Mouse (Mus musculus) lung, postnatal 0 days (tissue): Measurements from ENCODE around the gene Chit1. TPM values are rescaled to one million over a fixed set of nuclear protein-coding genes. Genes with fewer than 3 reads are reported as not detected.

Experiments used
- ATAC-seq: fragments of 200-750 bp; cut with Nextera tagmentation; 2 replicates; pipeline ENCODE4 v1.8.0; 2017; ENCODE audit warnings: moderate library complexity
- DNase-seq: peaks from one replicate; pipeline ENCODE4 v3.0.0-alpha.2; 2016; ENCODE audit warnings: low spot score
- H3K27ac ChIP-seq: fragments of 300-500 bp; sonication (generic); 2 replicates; pipeline ENCODE4 v1.5.1; 2014; ENCODE audit warnings: antibody characterized with exemption, mild to moderate bottlenecking, low read length, mixed read lengths
- H3K27me3 ChIP-seq: fragments of 300-500 bp; sonication (generic); replicated peaks from 2 replicates; pipeline ENCODE4 v1.6.1; 2014; ENCODE audit warnings: low read length, mixed read lengths; ENCODE audit not compliant: insufficient read depth
- H3K36me3 ChIP-seq: fragments of 300-500 bp; sonication (generic); 2 replicates; pipeline ENCODE4 v1.6.1; 2014; ENCODE audit warnings: low read length, mixed read lengths; ENCODE audit not compliant: insufficient read depth
- H3K4me1 ChIP-seq: fragments of 300-500 bp; sonication (generic); 2 replicates; pipeline ENCODE4 v1.6.1; 2014; ENCODE audit warnings: antibody characterized with exemption, low read depth, low read length, mixed read lengths; ENCODE audit not compliant: insufficient read depth
- H3K4me2 ChIP-seq: fragments of 300-500 bp; sonication (generic); replicated peaks from 2 replicates; pipeline ENCODE4 v1.6.1; 2014; ENCODE audit warnings: low read depth, mild to moderate bottlenecking, low read length, moderate library complexity, mixed read lengths
- H3K4me3 ChIP-seq: fragments of 300-500 bp; sonication (generic); 2 replicates; pipeline ENCODE4 v1.5.1; 2014; ENCODE audit warnings: low read depth, low read length
- H3K9ac ChIP-seq: fragments of 300-500 bp; sonication (generic); replicated peaks from 2 replicates; pipeline ENCODE4 v1.6.1; 2014; ENCODE audit warnings: low read depth, mild to moderate bottlenecking
- H3K9me3 ChIP-seq: fragments of 300-500 bp; sonication (generic); 2 replicates; pipeline ENCODE4 v1.6.1; 2016; ENCODE audit warnings: low read length, mixed read lengths
- CTCF ChIP-seq: IDR thresholded peaks from 2 replicates; pipeline ENCODE4 v1.5.1; 2016; ENCODE audit warnings: antibody characterized with exemption, mild to moderate bottlenecking
- EP300 ChIP-seq: IDR thresholded peaks from 2 replicates; pipeline ENCODE4 v1.6.1; 2016; ENCODE audit warnings: antibody characterized with exemption, mild to moderate bottlenecking, control low read depth
- WGBS: fragments of 180-500 bp; shearing (Covaris S2); extraction: QIAGEN DNeasy Blood & Tissue Kit; methylation state at CpG from one replicate; pipeline ENCODE4 v1.1.7; 2014; 5-methylcytosine and 5-hydroxymethylcytosine counted together
- polyA plus RNA-seq: library from polyadenylated mRNA; unstranded; fragments of >200 nt; fragmentation: Nextera tagmentation; extraction: Ambion mirVana; gene quantifications from 2 replicates; pipeline ENCODE4 v1.2.1, GENCODE M21; 2015

Chit1 gene
- 0.29 TPM in 1 of 2 replicates, not detected in the other for polyA plus RNA-seq

DNA sequence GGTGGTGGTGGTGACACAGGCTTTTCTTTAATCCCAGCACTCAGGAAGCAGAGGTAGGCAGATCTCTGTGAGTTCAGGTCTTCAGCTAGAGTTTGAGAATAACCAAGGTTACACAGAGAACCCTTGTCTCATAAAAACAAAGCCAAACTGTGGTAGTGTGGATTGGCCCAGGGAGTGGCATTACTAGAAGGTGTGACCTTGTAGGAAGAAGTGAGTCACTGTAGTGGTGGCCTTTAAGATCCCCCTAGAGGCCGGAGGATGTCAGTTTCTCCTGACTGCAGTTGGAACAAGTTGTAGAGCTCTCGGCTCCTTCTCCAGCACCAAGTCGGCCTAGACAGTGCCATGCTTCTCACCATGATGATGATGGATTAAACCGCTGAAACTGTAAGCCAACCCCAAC lies at the start of gene Chit1:
Gene Chit1, plus strand, starts transcription at position 264 of the 400 bp plus-strand sequence.
- DNase-seq (peak; percentile 61), ATAC-seq (no peak)
- Histone ChIP-seq H3K4me3 (no peak within 1 kb of the TSS), H3K4me1 (no peaks in the 10 kb centered on the region), H3K27me3 (no peaks in the 10 kb centered on the region), H3K27ac (no peak within 1 kb of the TSS), H3K9ac (no peak within 1 kb of the TSS), H3K9me3 (no peaks in the 10 kb centered on the region), H3K4me2 (no peak within 1 kb of the TSS), H3K36me3 (no peaks in the 10 kb centered on the region)
- WGBS: 68% methylated on average over 4 of the region's 4 CpGs
- TF ChIP-seq CTCF: peak; percentile 49
- no peak for TF ChIP-seq EP300

DNA sequence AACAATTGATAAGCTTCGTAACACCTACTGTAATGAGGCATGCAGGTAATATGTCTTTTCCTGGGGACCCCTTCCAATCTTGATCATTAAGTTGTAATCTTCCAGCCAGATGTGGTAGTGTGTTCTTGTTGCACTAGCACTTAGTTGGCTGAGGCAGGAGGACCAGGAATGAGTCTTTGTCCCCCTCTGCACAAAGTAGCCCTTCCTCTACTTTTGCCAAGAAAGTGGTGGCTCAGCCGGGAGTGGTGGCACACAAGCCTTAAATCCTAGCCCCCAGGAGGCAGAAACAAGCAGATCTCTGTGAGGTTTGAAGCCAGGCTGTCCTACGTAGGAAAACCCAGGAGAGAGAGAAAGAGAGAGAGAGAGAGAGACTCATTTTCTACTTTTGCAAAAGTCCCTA lies 49.1 kb upstream of the Chit1 start:
- Histone ChIP-seq H3K4me1 (peaks cover 65% of the 10 kb centered on the region), H3K27me3 (no peaks in the 10 kb centered on the region), H3K27ac (peak overlapping the region; percentile 95), H3K4me2 (no peak overlapping the region), H3K9ac (no peak overlapping the region), H3K36me3 (no peaks in the 10 kb centered on the region), H3K9me3 (no peaks in the 10 kb centered on the region), H3K4me3 (no peak overlapping the region)
- ATAC-seq: no peak
- DNase-seq: no peak
- TF ChIP-seq EP300 (no peak), CTCF (no peak)
- 60% methylated on average over 3 of the region's 3 CpGs for WGBS

DNA sequence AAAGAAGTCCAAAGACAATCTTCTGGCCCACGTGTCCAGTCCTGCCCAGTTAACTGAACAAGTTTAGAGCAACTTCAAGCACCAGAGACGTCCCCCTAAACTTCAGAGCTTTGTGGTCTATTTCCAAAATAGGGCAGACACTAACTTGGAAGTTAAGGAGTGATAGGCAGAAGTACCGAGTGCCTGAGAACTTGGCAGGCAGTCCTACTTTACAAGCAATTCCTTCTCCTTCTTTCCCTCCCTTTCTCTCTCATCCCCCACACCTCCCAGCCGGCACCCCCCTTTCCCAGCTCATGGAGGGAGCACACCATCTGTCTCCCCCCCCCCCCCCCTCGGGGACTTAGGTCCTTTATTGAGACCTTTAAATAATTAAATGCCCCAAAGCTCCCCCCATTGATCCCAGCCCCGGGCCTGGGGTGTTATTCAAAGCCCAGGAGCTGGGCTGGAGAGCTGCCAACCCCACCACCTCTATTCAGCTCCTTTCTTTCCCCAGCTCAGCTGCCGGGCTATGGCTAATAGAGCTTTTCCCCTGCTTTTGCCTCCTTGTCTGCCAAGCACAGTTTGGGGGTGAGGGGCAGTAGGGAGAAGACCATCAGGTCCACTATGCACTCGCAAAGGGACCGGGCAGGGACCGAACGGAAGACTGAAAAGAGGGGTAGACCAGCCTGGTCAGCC lies 48.5 kb upstream of the Chit1 start:
- 10% methylated on average over 11 of the region's 11 CpGs for WGBS
- H3K4me1 ChIP-seq: peaks cover 66% of the 10 kb centered on the region
- no peak overlapping the region for H3K4me3 ChIP-seq
- H3K27me3 ChIP-seq: no peaks in the 10 kb centered on the region
- peak overlapping the region; percentile 50 for H3K9ac ChIP-seq
- H3K36me3 ChIP-seq: no peaks in the 10 kb centered on the region
- no peak for TF ChIP-seq EP300
- TF ChIP-seq CTCF: no peak
- ATAC-seq (no peak), DNase-seq (no peak)
- H3K27ac ChIP-seq: peak overlapping the region; percentile 95
- peak overlapping the region; percentile 43 for H3K4me2 ChIP-seq
- no peaks in the 10 kb centered on the region for H3K9me3 ChIP-seq

DNA sequence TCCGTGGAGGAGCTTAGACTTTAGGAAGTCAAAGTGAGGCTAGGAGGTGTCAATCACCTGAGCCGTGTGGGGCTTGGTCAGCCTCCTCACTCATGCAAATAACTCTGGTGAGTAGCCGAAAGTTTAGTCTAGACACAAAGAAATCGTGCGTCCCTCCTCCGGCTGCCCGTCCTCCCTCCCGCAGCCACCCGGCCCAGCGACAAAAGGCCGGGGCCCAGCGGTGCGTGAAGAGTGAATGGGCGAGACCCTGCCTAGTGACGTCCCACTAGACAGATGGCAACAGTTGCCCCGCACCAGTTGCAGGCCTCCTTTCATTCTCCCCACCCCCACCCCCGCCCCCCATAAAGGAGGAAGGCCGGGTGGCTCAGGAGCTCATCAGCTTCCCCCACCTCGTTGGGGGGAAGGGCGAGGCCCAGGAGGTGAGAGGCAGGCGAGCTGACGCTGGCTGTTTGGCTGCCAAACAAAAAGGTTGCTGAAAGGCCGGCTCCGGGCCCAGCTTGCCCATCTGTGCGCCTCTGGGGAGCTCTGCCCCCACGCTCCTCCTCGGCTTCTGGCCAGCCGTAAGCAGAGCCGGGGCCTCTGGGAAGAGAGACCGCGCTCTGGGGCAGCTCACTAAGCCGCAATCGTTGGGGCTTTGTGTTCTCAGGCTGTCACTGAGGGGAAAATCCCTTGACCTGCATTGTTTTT lies 47.8 kb upstream of the Chit1 start:
- H3K9ac ChIP-seq: peak overlapping the region; percentile 50
- 0 out of 2 replicates have a peak overlapping the region, but pooled peaks have one; percentile 0 for H3K4me3 ChIP-seq
- H3K27me3 ChIP-seq: no peaks in the 10 kb centered on the region
- H3K27ac ChIP-seq: peak overlapping the region; percentile 95
- H3K9me3 ChIP-seq: no peaks in the 10 kb centered on the region
- TF ChIP-seq CTCF (no peak), EP300 (no peak)
- peak; percentile 70 for DNase-seq
- no peaks in the 10 kb centered on the region for H3K36me3 ChIP-seq
- H3K4me1 ChIP-seq: peaks cover 69% of the 10 kb centered on the region
- under 1% methylated on average over 31 of the region's 33 CpGs for WGBS
- peak overlapping the region; percentile 43 for H3K4me2 ChIP-seq
- peak; percentile 0; the same call in 1 of the 2 replicates for ATAC-seq

DNA sequence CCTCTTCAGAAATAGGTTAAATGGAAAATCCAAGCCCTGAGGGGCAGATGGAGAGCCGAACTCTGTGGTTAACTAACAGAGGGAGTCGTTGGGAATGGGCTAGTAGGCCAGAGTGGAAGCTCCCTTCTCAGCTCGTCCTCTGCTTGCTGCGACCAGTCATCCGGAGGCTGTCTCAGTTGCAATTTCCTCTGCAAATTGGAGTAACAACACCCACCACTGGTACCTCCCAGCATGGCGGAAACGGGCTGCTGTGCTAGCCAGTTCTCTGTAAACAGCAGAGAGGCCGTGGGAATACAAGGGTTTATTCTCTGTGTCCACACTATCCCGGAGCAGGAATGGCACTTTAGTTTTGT lies 47.3 kb upstream of the Chit1 start:
- 0 out of 2 replicates have a peak overlapping the region, but pooled peaks have one; percentile 0 for H3K4me3 ChIP-seq
- H3K9me3 ChIP-seq: no peaks in the 10 kb centered on the region
- ATAC-seq (no peak), DNase-seq (peak; percentile 72)
- H3K4me1 ChIP-seq: peaks cover 69% of the 10 kb centered on the region
- 7% methylated on average over 9 of the region's 9 CpGs for WGBS
- peak overlapping the region; percentile 43 for H3K4me2 ChIP-seq
- TF ChIP-seq EP300: peak; percentile 64
- TF ChIP-seq CTCF: no peak
- H3K36me3 ChIP-seq: no peaks in the 10 kb centered on the region
- H3K27me3 ChIP-seq: no peaks in the 10 kb centered on the region
- H3K27ac ChIP-seq: peak overlapping the region; percentile 95
- peak overlapping the region; percentile 50; the same call in 1 of the 2 replicates for H3K9ac ChIP-seq

DNA sequence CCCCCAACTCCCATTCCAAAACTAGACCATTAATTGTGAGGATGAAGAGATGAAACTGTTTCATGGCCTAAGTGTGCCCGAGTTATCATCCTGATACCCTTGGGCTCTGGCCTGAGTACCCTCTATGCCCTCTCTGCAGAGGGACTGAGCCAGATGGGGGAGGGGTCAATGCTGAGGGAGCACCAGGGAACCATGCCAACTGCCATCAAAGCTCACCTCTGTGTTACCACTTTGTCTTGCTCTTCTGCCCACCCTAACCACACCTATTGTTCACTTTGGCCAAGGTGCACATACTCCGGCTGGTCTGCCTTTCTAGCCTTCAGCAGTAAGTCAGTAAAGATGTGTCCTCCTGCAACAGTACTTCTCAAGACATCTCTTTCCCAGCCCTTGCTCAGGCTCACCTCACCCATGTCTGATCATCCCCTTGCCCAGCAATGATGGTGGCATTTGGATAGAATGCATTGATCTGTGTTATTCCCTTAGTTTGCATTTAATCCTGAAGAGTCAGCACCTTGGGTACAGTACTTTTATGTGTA lies 46.7 kb upstream of the Chit1 start:
- Histone ChIP-seq H3K4me1 (peaks cover 69% of the 10 kb centered on the region), H3K36me3 (no peaks in the 10 kb centered on the region), H3K9me3 (no peaks in the 10 kb centered on the region), H3K4me2 (0 out of 2 replicates have a peak overlapping the region, but pooled peaks have one; percentile 18), H3K9ac (no peak overlapping the region), H3K4me3 (no peak overlapping the region), H3K27me3 (no peaks in the 10 kb centered on the region), H3K27ac (peak overlapping the region; percentile 95)
- DNase-seq: no peak
- TF ChIP-seq CTCF (no peak), EP300 (no peak)
- no peak for ATAC-seq
- WGBS: 66% methylated on average over 2 of the region's 2 CpGs
